Mouse (Mus musculus) liver, adult (tissue): ENCODE measurements around the gene Mrpl58.

Source experiments
- GATA4 ChIP-seq: IDR thresholded peaks from 2 replicates; pipeline ENCODE4 v1.6.1; 2014; ENCODE audit warnings: mild to moderate bottlenecking, low read length; ENCODE audit not compliant: insufficient replicate concordance

Mrpl58 gene

DNA sequence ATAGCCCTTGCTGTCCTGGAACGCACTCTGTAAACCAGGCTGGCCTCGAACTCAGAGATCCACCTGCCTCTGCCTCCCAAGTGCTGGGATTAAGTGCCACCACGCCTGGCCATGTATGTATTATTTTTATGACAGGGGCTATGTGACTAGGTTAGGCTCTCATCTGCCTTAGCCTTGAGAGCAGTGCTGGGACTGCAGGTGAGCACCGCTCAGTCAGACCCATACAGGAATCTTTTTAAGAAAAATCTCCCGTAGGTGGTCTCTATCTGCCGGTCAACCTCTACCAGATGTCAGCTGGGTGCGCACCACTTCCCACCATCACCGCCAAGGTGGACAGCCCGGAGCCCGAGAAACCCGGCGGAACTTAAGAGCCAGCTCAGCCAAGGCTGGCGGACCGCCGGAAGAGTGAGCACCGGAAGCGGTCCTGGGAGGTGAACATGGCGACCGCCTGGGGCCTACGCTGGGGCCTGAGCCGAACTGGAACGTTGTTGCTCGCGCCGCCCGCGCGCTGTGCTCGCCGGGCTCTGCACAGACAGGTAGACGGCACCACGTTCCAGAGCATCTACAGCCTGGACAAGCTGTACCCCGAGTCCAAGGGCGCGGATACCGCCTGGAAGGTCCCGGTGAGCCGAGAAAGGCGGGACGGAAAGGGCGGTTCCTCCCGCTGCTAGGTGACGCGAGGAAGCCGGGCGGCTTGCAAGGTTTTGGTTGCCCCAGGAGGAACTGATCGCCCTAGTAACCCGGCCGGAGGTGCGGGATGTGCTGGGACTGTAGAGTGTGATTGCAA lies at the start of gene Mrpl58:
Gene Mrpl58, plus strand, starts transcription at position 415 of the 787 bp plus-strand sequence.
- 0 out of 2 replicates have a peak, but pooled peaks have one; percentile 28 for TF ChIP-seq GATA4

DNA sequence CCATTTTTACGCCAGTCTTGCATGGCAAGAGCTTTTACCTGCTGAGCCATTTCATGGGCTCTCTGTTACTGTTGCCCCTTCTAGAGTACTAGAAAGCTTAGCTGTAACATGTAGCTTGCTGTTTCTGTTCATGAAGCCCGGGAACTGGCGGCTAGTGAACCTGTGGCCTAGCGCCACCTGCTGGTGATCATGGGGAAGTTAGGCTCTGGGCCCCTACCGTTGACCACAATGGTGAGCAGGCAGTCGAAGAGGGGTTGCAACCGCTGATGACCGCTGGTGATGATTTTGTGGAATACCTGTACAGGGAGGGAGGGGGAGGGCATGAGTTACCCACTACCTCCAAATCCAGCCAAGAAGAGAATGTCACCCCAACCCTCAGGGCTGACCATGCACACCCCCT lies 49.4 kb upstream of the Mrpl58 start:
- no peak for TF ChIP-seq GATA4

DNA sequence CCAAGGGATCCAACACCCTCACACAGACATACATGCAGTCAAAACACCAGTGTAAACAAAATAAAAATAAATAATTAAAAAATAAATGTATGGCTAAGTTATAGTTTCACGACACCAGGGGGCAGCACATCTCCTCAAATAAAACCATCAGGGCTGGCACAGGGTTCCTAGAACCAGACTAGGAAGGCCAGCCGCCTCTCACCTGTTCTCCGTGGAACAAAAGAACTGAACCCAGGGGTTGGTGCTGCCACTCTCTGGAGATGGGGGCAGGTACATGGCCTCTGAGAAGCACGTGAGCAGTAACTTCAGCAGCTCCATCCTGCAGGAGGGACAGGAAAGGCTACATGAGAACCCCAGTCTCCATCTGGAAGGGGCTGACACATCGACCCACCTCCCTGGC lies 45.1 kb upstream of the Mrpl58 start:
- TF ChIP-seq GATA4: no peak

DNA sequence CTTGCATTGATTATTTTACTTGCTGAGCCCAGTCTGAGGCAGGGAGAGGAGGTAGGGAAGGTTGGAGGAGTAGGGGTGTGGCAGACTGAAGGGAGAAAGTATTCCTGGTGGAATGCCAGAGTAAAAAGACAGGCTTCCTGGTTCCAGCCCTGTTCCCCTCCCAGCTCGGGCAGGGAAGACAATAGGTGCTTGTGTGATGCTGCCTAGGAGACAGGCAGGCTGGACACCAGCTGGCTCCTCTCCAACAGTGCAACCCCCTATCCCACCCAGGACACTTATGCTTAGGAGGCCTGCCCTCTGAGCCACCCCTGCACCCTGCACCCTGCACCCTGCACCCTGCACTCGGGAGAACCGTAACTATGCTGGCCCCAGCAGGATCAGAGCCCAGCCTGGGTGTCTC lies 44.3 kb upstream of the Mrpl58 start:
- no peak for TF ChIP-seq GATA4

DNA sequence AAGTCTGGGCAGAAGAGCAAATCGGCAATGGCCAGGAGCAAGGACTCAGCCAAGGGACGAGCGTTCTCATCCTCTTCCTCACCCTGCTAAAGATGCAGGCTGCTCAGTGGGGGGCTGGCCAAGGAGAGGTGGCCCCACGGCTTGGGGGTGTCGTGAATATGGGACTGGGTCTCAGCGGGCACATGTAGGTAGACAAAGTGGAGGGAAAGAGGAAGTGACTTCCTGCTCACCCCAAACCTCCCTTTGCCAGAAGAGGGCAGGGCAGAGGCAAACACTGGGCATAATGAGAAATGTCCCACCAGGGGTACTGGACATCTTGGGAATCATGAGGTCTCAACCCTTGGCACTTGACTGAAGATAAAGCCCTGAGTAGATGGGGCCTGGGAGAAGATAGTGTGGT lies 43.8 kb upstream of the Mrpl58 start:
- no peak for TF ChIP-seq GATA4

DNA sequence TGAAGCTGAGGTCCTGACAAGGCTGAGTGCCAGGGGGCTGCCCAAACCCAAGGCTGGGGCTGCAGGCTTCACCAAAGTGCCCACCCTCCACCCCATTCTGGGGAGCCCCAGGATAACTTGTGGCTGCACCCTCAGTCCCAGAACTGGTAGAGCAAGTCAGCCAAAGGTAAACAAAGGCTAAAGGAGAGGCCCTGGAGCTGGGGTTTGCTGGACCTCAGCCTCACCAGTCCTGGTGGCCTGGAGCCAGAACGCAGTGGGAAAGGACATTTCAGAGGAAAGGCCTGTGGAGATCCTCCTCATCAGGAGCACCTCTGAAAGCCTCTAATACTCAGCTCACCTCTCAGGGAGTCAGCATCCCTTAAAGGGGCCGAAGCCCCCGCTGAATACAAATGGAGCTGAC lies 39.4 kb upstream of the Mrpl58 start:
- TF ChIP-seq GATA4: no peak

DNA sequence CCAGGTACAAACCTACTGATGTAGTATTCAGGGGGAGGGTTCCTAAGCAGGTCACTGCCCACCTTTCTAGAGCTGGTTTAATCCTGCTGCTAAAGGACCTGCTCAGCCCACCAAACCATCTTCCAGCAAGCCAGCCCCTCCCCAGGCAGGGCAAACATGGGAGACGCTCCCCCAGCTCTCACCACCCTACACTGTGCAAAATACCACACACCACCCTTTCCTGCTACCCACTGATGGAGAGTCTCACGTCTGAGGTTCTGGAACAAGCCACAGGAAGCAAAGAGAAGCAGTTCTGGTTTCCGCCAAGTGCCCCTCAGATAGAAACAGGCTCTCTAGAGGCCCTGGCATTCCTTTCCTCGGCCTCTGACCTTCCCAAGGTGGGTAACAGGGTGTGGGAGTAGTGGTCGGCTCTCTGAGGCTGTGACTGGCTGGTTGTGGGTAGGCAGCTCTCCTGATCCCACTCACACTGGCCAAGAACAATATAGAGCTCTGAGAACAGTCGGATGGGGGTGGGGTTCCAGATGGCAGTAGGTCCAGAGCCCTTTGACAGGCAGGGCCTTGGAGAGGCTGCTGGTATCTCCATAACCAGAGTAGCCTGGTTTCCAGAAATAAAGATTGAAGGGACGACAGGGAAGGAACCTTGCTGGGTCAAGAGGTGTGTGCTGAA lies 37.4 kb upstream of the Mrpl58 start:
- TF ChIP-seq GATA4: no peak

DNA sequence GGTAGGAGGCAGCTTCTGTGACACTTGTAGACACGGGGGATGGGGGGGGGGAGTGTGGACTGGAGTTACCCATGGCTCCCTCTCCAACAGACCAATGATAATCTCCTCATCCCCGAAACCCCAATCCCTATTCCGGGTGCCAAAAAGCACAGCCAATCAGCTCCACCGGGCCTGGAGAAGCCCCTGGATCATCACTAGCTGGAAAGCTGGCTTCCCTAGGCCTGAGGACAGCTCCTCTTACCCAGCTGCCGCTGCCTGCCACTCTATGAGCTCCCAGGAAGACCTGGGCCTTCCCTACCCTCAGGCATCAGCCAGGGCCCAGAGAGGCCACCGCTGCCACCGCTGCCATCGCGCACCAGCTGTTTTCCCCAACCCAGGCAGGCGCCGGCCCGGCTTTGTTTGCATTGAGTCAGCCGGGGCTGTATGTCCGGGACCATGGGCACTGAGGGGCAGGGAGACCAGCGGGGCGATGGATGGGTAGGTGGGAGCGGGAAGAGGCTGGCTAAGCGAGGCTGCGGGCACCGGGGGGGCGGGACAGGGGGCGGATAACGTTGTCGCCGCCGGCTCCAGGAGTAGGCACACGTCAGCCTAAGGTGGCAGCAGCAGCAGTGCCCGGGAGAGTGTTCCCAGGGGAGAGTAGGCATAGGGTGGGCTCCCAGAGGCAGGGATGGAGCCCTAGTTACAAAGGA lies 36.7 kb upstream of the Mrpl58 start:
- TF ChIP-seq GATA4: no peak

DNA sequence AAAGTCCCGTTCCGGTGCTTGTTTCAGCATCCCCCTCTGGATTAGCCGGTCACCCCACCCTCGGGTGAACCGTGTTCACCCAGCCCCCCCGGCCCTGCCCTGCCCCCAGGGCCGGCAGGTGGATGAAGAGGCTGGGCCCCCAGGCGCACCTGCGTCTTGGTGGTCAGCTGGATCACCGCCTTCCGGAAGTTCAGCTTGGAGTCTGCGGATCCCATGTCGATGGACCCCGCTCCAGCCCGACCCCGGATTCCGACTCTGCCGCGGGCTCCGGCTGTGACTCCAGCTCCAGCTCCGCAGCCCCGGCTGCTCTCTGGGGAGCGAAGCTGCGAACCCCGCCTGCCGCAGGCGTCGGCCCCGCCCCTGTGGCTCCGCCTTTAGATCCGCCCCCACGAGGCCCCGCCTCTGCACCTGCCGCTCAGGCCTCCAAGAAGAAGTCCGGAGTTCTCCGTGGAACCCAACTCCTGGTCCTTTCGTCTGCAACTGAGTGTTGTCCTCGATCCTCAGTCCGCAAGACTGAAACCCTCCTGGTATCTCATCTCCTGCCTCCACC lies 36.1 kb upstream of the Mrpl58 start, which contains the start of gene Hid1:
Gene Hid1, minus strand, starts transcription at position 362 of the 550 bp plus-strand sequence.
- TF ChIP-seq GATA4: no peak

DNA sequence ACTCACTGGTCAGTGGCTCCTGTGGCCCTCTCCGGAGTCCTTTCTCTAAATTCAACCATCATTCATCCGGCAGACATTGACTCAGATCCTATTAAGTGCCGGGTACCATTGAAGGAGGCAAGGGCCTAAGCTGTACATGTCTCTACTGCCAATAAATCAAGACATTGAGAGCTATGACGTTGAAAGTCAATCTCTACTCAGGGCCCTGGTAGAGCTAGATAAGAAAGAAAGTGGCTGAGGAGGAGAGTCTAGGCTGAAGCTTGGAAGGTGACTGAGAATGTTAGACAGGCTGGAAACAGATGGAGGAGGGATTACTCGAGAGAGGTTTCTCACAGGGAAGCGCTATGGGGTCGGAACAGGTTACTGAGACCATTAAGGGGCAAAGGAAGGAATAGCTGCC lies 33.2 kb upstream of the Mrpl58 start:
- no peak for TF ChIP-seq GATA4

DNA sequence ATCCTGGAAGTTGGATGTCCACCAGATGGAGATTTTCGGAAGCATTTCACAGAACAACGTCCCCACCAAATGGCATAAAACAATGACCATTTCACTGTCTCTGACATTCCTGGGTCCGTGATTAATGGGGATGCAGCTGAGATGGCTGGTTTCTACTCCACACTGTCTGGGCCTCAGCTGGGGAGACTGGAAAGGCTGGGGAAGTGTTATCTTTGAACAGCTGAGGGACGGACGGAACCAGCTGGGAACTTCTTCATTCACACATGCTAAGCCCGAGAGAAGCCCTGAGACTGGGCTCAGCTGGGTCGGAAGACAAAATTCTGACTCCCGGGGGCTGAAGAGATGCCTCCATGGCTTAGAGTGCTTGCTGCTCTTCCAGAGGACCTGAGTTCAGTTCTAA lies 32.2 kb upstream of the Mrpl58 start:
- no peak for TF ChIP-seq GATA4

DNA sequence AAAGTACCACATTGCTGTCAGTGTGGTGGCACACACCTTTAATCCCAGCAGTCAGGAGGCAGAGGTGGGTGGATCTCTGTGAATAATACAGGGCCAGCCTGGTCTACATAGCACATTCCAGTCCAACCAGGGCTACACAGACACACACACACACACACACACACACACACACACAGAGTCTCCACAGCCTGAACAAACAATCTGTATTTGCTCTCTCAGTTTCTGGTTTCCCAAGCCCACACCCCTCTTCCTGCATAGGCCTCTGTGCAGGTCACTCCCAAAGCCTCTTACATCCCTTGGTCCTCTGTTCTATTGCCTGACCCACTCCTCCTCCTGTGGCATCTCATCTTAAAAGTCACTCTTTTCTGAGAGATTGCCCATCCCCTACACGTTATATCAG lies 31.5 kb upstream of the Mrpl58 start:
- no peak for TF ChIP-seq GATA4

DNA sequence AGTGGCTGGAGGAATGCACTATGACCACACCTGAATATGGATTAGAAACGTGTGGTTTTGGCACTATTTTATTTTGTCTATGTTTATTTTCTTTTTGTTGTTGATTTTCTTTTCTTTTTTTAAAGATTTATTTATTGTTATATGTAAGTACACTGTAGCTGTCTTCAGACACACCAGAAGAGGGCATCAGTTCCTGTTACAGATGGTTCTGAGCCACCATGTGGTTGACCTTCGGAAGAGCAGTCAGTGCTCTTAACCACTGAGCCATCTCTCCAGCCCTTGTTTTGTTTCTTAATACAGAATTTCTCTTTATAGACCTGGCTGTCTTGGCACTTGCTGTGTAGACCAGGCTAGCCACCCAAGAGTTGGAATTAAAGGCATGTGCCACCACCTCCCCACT lies 30.8 kb upstream of the Mrpl58 start:
- no peak for TF ChIP-seq GATA4

DNA sequence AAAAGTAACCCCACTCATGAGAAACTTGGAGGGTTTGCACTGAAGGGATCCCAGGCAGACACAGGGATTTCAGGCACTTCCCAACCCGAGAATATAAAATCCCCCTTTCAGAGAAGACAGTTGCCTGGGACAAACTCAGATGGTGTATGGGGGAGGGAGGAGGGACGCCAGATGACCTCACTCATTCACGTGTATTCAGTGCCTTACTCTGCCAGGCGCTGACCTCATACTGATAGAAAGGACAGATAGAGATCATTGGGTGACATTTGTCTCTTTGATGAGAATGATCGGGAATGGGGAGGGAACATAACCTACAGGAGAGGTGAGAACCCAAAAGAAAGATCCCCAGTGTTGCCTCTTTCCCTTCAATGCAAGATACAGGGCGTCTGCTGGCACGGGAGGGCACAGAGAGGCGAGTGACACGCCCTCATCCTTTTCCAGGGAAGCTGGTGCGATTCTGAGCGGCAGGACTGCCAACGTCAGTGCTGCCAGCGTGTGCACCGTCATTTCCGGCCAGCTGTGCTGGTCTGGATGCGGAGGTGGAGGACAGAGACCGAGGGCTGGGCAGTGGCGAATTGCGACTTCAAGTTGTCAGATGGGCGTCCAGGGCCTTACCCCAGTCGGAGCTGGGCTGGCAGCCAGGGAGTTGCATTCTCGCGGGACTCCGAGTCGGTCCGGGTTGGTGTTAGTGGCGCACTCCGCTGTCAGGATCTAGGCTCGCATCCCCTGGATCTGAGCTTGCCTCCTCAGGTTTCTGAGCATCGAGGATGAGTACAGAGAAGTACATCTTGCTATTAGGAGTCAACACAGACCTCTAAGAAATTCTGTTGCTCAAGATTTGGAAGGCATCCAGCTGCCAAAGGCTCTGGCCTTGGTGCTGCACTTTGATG lies 29.5 kb upstream of the Mrpl58 start:
- no peak for TF ChIP-seq GATA4
